Mouse (Mus musculus): Measurements from ENCODE around the gene Esr1.

DNA sequence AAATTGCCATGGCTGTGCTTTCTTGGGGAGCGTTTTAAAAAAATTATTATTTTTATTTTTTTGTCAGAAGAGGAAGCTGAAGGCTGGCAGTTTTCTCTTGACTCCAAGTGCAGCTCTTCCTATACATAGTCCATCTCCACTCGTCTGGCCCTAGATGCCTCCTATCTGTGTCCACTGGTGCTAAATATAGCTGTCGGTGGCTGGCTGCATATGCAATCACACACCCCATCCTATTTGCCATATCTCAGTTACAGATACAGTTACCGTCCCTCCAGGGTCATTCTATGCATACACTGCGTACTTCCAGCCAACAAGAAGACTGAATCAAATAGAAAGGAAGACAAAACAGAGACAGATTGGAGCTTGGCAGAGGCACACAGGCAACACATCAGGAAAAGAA, 100.0 kb downstream of the Esr1 start:
- TF ChIP-seq POLR2A (IDR thresholded peaks at IDR 0.05; ENCODE audit: borderline replicate concordance, extremely low read depth, low read depth, low read length) (no peak), CTCF (IDR thresholded peaks at IDR 0.05; ENCODE audit: insufficient read depth, low read length) (no peak)
